Mouse (Mus musculus): ENCODE measurements around the gene Znhit6. TPM values are rescaled to one million over a fixed set of nuclear protein-coding genes. Genes with fewer than 3 reads are reported as not detected.
A peak's percentile ranks its signal among the peaks of the same experiment; 100 is the strongest.

The Znhit6 gene
- total and polyA plus RNA-seq, 2 experiments: 1.6 to 4.9 TPM

DNA sequence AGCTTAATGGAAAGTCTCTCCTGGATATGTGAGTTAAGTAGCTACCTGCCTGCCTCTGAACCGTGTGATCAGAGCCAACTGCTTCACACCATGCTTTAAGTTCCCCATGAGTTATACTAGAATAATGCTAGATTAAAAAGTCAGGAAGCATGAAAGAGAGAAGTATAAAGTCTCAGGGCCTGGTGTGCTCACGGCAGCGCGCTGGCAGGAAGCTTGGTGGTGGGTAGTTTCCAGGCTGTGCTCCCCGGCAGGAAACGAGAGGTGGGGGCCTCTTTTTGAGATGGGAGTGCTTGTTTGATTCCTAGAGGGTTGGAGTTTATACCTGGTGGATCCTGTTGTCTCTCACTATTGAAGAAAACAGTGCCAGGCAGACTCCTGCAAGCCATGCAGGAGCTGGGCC lies 19.3 kb downstream of the Znhit6 start:
- Histone ChIP-seq H3K27me3 (ENCODE audit: control insufficient read depth, insufficient read depth, low read length) (no peaks in the 10 kb centered on the region), H3K4me3 (ENCODE audit: insufficient read depth, low read depth, low read length) (no peak overlapping the region), H3K9ac (ENCODE audit: low read depth, low read length) (no peak overlapping the region), H3K27ac (replicated peaks; ENCODE audit: insufficient read depth, low read depth, low read length) (no peak overlapping the region), H3K4me1 (ENCODE audit: control insufficient read depth, insufficient read depth, low read length) (no peaks in the 10 kb centered on the region; the same call in none of the 2 replicates), H3K79me2 (ENCODE audit: control insufficient read depth, insufficient read depth, low read length) (no peaks in the 10 kb centered on the region), H3K36me3 (ENCODE audit: control insufficient read depth, insufficient read depth, low read length) (peaks cover 35% of the 10 kb centered on the region)
- DNase-seq (ENCODE audit: extremely low read depth, low read depth, low spot score): no peak
- TF ChIP-seq POLR2A (IDR thresholded peaks at IDR 0.05; ENCODE audit: extremely low read depth, insufficient read depth, low read length): no peak
- no peak for TF ChIP-seq CTCF (IDR thresholded peaks at IDR 0.05; ENCODE audit: low read depth, low read length)
- 89% methylated on average over 6 of the region's 6 CpGs for WGBS

GRCm38 (mm10) chr3:145599059-145599458 lies 23.1 kb downstream of the Znhit6 start:
- Histone ChIP-seq H3K4me1 (ENCODE audit: control insufficient read depth, insufficient read depth, low read length) (peaks cover 6% of the 10 kb centered on the region), H3K9ac (ENCODE audit: low read depth, low read length) (no peak overlapping the region), H3K4me3 (ENCODE audit: insufficient read depth, low read depth, low read length) (no peak overlapping the region), H3K36me3 (ENCODE audit: control insufficient read depth, insufficient read depth, low read length) (peaks cover 27% of the 10 kb centered on the region), H3K27me3 (ENCODE audit: control insufficient read depth, insufficient read depth, low read length) (no peaks in the 10 kb centered on the region), H3K79me2 (ENCODE audit: control insufficient read depth, insufficient read depth, low read length) (no peaks in the 10 kb centered on the region), H3K27ac (replicated peaks; ENCODE audit: insufficient read depth, low read depth, low read length) (no peak overlapping the region)
- 97% methylated on average over 7 of the region's 7 CpGs for WGBS
- TF ChIP-seq POLR2A (IDR thresholded peaks at IDR 0.05; ENCODE audit: extremely low read depth, insufficient read depth, low read length) (no peak), CTCF (IDR thresholded peaks at IDR 0.05; ENCODE audit: low read depth, low read length) (no peak)
- no peak for DNase-seq (ENCODE audit: extremely low read depth, low read depth, low spot score)

DNA sequence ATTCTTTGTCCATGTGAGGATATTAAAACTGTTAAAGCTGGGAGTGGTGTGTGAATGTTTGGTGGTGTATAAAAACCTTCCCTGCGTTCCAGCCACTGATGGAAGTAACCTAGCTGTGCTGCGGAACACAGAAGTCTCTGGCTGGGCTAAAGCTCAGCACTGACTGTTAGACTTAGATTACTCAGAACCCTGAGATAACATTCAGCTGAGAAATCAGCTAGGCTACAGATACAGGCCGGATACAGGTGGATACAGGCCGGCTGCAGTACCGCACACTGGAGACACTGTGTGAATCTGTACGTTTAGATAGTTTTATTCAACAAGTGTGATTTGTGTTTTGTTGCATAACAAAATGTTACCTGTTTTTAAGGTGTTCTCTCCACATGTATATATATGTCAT lies 24.8 kb downstream of the Znhit6 start:
- no peak overlapping the region for H3K9ac ChIP-seq (ENCODE audit: low read depth, low read length)
- no peaks in the 10 kb centered on the region for H3K27me3 ChIP-seq (ENCODE audit: control insufficient read depth, insufficient read depth, low read length)
- H3K79me2 ChIP-seq (ENCODE audit: control insufficient read depth, insufficient read depth, low read length): no peaks in the 10 kb centered on the region
- H3K27ac ChIP-seq (replicated peaks; ENCODE audit: insufficient read depth, low read depth, low read length): no peak overlapping the region
- 58% methylated on average over 6 of the region's 6 CpGs for WGBS
- no peak overlapping the region for H3K4me3 ChIP-seq (ENCODE audit: insufficient read depth, low read depth, low read length)
- H3K4me1 ChIP-seq (ENCODE audit: control insufficient read depth, insufficient read depth, low read length): peaks cover 6% of the 10 kb centered on the region
- DNase-seq (ENCODE audit: extremely low read depth, low read depth, low spot score): no peak
- H3K36me3 ChIP-seq (ENCODE audit: control insufficient read depth, insufficient read depth, low read length): peaks cover 19% of the 10 kb centered on the region
- no peak for TF ChIP-seq CTCF (IDR thresholded peaks at IDR 0.05; ENCODE audit: low read depth, low read length)
- TF ChIP-seq POLR2A (IDR thresholded peaks at IDR 0.05; ENCODE audit: extremely low read depth, insufficient read depth, low read length): no peak

GRCm38 (mm10) chr3:145601345-145601744 lies 25.3 kb downstream of the Znhit6 start:
- WGBS: 27% methylated on average over 6 of the region's 6 CpGs
- Histone ChIP-seq H3K79me2 (ENCODE audit: control insufficient read depth, insufficient read depth, low read length) (no peaks in the 10 kb centered on the region), H3K36me3 (ENCODE audit: control insufficient read depth, insufficient read depth, low read length) (peaks cover 17% of the 10 kb centered on the region), H3K27me3 (ENCODE audit: control insufficient read depth, insufficient read depth, low read length) (no peaks in the 10 kb centered on the region), H3K27ac (replicated peaks; ENCODE audit: insufficient read depth, low read depth, low read length) (no peak overlapping the region), H3K9ac (ENCODE audit: low read depth, low read length) (no peak overlapping the region), H3K4me3 (ENCODE audit: insufficient read depth, low read depth, low read length) (no peak overlapping the region), H3K4me1 (ENCODE audit: control insufficient read depth, insufficient read depth, low read length) (peaks cover 6% of the 10 kb centered on the region)
- DNase-seq (ENCODE audit: extremely low read depth, low read depth, low spot score): peak; percentile 63
- TF ChIP-seq CTCF (IDR thresholded peaks at IDR 0.05; ENCODE audit: low read depth, low read length) (no peak), POLR2A (IDR thresholded peaks at IDR 0.05; ENCODE audit: extremely low read depth, insufficient read depth, low read length) (no peak)

- no peak overlapping the region for H3K27ac ChIP-seq (replicated peaks; ENCODE audit: insufficient read depth, low read depth, low read length)
- TF ChIP-seq CTCF (IDR thresholded peaks at IDR 0.05; ENCODE audit: low read depth, low read length) (no peak), POLR2A (IDR thresholded peaks at IDR 0.05; ENCODE audit: extremely low read depth, insufficient read depth, low read length) (no peak)
- H3K4me3 ChIP-seq (ENCODE audit: insufficient read depth, low read depth, low read length): no peak overlapping the region
- H3K79me2 ChIP-seq (ENCODE audit: control insufficient read depth, insufficient read depth, low read length): no peaks in the 10 kb centered on the region
- peaks cover 6% of the 10 kb centered on the region for H3K4me1 ChIP-seq (ENCODE audit: control insufficient read depth, insufficient read depth, low read length)
- H3K36me3 ChIP-seq (ENCODE audit: control insufficient read depth, insufficient read depth, low read length): peaks cover 17% of the 10 kb centered on the region
- 83% methylated on average over 11 of the region's 11 CpGs for WGBS
- no peak overlapping the region for H3K9ac ChIP-seq (ENCODE audit: low read depth, low read length)
- no peaks in the 10 kb centered on the region for H3K27me3 ChIP-seq (ENCODE audit: control insufficient read depth, insufficient read depth, low read length)
- DNase-seq (ENCODE audit: extremely low read depth, low read depth, low spot score): no peak
These were observed 26.6 kb downstream of the Znhit6 start for GRCm38 (mm10) chr3:145602410-145603206.
